Mouse (Mus musculus) megakaryocyte, embryonic 14.5 days (primary cell): ENCODE measurements at regions not wholly inside any gene's neighbourhood (a gene's known extent, or its start where the extent isn't known, plus 50 kb on each side); places are given as distances from the start of the nearest gene placed in this dataset.

Experiments used
- FLI1 ChIP-seq: IDR thresholded peaks from 2 replicates; pipeline ENCODE4 v1.6.1; 2012; ENCODE audit warnings: low read length, inconsistent platforms, mixed read lengths
- GATA1 ChIP-seq: IDR thresholded peaks from 3 replicates; pipeline ENCODE4 v1.6.1; 2012; ENCODE audit warnings: mixed read lengths, low read length, inconsistent platforms, borderline replicate concordance

DNA sequence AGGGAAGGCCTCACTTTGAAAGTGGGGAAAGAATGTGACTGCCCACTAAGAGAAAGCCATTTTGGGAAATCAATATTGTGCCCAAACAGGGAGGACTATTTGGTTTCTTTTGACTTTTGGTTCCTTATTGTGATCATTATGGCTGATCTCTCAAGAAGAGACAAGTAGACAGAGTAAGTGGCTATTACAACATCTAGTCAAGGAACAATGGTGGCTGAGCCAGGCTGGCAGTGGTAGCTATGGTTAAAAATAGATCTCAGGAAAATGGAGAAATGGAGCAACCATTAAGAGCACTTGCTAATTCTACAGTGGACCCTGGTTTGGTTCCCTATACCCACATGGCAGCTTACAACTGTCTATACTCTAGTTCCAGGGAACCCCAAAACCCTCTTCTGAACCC is 102.6 kb upstream of the Pde7b start:
- no peak for TF ChIP-seq FLI1
- TF ChIP-seq GATA1: no peak
